Mouse (Mus musculus): ENCODE measurements around the gene Gsdma.

- no peak for TF ChIP-seq GATA1 (IDR thresholded peaks at IDR 0.05; ENCODE audit: borderline replicate concordance, low read length)
- no peak for TF ChIP-seq FLI1 (IDR thresholded peaks at IDR 0.05; ENCODE audit: low read length)
Measured at GRCm38 (mm10) chr11:98686976-98687375, 22.8 kb downstream of the Gsdma start.

Data from megakaryocyte, embryonic 14.5 days (primary cell).